Mouse (Mus musculus): ENCODE measurements around the gene Sarnp. TPM values are rescaled to one million over a fixed set of nuclear protein-coding genes. Genes with fewer than 3 reads are reported as not detected.

The Sarnp gene
- polyA plus RNA-seq (2012; rRNA removed): 8.2 and 8.5 TPM in 2 replicates

DNA sequence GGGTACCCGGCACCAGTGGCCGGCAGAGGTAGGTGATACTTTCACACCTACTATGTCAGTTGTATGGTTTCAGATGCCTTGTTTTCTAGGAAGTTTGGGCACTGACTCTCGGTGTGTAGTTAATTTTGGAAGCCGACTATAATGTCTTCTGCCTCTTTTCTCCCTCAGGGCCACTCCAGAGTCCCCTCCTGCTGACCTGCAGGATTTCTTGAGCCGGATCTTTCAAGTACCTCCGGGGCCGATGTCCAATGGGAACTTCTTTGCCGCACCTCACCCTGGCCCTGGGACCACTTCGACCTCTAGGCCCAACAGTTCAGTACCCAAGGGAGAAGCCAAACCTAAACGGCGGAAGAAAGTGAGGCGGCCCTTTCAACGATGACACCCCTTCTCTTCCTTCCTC, at the start of gene Sarnp:
Sarnp (plus strand) TSS at position 301 of the 400 bp plus-strand sequence.
- no peak for DNase-seq (ENCODE audit: low read depth)

- no peak for DNase-seq (ENCODE audit: low read depth)
These were observed 44.2 kb upstream of the Sarnp start for GRCm38 (mm10) chr10:128772895-128773294.

GRCm38 (mm10) chr10:128773685-128774084, 43.4 kb upstream of the Sarnp start:
- no peak for DNase-seq (ENCODE audit: low read depth)

GRCm38 (mm10) chr10:128778441-128778840, 38.7 kb upstream of the Sarnp start:
- no peak for DNase-seq (ENCODE audit: low read depth)

DNA sequence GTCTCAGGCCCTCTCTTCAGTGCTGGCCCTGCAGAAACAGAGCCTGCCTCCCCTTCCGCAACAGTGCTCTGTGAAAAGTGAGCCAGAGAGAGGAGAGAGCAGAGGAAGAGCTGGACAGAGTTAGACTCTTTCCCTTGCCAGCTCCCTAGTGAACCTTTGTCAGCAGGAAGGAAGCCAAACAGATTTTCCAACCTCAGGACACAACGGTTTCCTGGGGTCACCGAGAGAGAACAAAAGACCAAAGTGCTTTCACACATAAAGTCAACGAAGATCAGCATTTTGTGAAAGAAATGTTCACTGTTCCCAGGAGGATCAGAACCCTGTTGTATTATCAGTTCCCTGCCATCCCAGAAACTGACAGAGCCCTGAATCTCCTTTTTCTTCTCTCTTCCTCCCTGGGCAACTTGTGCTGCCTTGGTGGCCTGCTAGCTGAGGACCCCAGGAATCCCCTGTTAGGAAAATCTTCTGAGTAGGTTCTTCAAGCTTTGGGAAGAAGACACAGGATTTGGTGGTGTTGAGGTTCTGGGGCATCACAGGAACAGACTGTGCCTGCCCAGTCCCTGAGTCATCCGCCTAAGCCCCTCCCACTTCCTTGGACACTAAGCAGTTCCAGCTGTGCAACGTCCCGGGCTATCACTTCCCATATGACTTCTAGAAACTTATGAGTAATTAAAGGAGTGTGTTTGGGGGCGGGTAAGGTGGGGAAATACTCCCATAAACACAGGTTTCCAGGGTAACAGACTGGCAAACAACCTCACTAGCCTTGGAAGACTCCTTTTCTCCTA, 37.9 kb upstream of the Sarnp start:
- DNase-seq (ENCODE audit: low read depth): no peak

GRCm38 (mm10) chr10:128780200-128780599, 36.9 kb upstream of the Sarnp start:
- DNase-seq (ENCODE audit: low read depth): no peak

DNA sequence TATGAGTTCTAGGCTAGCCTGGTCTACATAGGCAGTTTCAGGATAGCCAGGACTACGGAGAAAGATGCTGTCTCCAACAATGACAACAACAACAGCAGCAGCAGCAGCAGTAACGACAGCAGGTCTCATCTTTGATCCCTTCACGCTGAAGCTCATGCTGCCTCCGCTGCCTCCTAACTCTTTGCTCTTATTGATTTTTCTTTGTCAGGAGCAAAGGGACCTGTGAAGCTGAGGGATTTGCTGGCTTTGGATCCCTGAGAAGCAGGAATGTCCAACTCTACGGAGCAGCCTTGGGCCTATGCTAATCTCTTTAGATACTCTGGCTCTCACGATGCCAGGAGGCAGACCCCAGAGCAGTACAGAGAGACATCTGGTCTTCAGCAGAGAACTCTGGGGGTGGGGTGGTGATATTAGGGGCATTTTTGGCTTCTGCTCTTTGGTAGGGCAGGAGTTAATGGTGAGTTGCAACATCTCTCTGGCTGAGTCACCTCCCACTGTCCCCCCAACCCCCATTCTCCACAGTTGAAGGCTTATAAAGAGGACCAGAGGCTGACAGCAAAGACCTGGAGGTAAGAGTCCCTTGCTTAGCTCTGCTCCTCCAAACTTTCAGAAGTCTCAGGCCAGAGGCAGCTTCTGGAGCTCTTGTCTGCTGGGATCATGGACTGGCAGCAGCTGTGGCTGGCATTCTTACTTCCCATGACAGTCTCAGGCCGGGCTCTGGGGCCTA, 26.6 kb upstream of the Sarnp start, which contains the start of gene Mmp19:
Mmp19 (plus strand) TSS at position 513 of the 727 bp plus-strand sequence.
- DNase-seq (ENCODE audit: low read depth): no peak

GRCm38 (mm10) chr10:128792041-128792440, 25.1 kb upstream of the Sarnp start:
- DNase-seq (ENCODE audit: low read depth): no peak

DNA sequence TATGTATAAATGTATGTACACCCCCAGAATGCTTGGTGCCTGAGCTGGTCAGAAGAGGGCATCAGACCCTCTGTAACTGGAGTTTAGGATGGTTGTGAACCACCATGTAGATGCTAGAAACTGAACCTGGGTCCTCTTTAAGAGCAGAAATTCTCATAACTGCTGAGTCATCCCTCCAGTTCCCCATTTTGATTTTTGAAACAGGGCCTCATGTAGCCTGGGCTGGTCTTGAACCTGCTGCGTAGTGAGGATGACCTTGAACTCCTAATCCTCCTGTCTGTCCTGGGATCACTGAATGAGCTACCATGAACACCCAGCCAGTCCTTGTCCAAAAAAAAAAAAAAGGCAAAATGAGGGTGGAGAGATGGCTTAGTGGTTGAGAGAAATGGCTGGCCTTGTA, 23.9 kb upstream of the Sarnp start:
- DNase-seq (ENCODE audit: low read depth): no peak

GRCm38 (mm10) chr10:128794391-128794790, 22.7 kb upstream of the Sarnp start:
- DNase-seq (ENCODE audit: low read depth): no peak

DNA sequence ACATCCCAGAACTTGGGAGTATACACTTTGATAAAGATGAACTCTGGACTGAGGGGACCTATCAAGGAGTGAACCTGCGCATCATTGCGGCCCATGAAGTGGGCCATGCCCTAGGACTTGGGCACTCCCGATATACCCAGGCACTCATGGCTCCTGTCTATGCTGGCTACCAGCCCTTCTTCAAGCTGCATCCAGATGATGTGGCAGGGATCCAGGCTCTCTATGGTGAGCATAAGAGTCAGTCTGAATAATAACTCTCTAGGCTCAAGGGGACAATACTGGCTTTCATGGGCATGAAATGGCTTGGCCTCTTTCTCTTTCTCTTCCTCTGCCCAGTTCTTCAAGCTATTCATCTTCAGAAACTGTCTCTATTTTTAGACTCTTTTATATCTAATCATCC, 21.6 kb upstream of the Sarnp start:
- no peak for DNase-seq (ENCODE audit: low read depth)

DNA sequence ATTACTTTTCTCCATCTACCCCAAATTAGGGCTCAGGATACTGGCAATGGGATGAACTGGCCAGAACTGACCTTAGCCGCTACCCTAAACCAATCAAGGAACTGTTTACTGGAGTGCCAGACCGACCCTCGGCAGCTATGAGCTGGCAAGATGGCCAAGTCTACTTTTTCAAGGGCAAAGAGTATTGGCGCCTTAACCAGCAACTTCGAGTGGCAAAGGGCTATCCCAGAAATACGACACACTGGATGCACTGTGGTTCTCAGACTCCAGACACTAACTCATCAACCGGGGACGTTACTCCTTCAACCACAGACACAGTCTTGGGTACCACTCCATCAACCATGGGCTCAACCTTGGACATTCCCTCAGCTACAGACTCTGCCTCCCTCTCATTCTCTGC, 18.5 kb upstream of the Sarnp start:
- DNase-seq (ENCODE audit: low read depth): no peak

GRCm38 (mm10) chr10:128801981-128802495, 15.1 kb upstream of the Sarnp start:
- no peak for DNase-seq (ENCODE audit: low read depth)

DNA sequence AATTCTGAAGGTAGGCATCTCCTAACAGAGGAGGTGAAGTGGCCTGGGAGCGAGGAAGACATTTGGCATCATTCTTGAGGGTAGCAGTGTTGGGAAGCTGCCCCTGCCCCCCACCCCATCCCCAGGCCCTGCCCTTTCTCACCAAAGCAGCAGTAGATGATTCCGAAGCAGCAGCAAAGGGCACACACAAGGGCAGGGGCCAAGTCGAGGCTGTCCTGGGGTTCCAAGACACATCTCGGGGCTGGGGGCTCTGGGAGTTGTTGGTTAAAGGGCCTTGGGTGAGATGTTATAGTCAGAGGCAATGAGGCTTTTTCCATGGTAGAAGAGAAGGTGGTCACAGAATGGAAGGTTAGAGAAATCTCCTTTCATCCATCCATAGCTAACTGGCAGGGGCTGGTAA, 14.2 kb upstream of the Sarnp start:
- DNase-seq (ENCODE audit: low read depth): no peak

DNA sequence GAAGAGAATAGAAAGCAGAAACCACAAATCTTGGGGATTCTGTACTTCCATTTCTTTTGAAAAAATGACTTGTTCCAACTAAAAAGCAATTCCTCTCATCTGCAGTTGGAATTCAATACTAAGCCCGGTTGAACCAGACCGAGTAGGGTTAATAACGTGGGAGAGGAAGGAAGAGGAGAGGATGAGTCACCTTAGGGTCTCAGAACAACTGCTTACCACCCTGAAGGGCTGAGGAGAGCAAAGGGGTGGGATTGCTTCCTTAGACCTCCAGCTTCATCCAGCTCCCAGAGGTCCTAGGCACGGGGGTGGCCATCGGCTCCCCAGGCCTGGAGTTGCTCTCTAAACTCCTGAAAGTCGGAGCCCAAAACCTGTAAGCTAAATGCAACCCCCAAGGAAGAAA, 13.8 kb upstream of the Sarnp start:
- no peak for DNase-seq (ENCODE audit: low read depth)

DNA sequence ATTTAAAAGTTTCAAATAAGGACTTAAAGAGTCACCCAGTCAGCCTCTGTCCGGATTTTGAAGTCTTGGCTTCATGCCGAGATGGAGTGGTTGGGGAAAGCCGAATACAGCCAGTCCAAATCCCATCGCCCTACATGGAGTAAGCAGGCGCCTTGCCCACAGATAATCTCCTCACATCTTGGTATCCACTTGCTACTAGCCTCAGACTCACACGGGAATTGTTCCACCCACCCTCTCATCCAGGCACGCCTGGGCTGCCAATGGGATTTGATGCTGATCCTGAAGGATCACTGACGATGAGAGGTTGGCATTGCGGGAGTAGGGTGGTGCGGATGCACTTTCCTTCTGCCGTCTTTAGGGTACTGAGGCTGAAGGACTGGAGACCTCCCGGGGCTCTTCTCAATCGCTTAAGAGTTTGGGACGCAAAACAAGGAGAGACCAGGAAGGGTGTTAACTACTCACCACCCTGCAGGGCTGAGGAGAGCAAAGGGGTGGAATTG, 13.3 kb upstream of the Sarnp start, which contains the start of gene Dnajc14:
Dnajc14 (plus strand) TSS at position 292 of the 500 bp plus-strand sequence.
- DNase-seq (ENCODE audit: low read depth): no peak

- DNase-seq (ENCODE audit: low read depth): no peak
These were observed 12.7 kb upstream of the Sarnp start, which contains the start of gene Tmem198b for GRCm38 (mm10) chr10:128804271-128805091. TSS of gene Tmem198b (minus strand) at chr10:128804370.

DNA sequence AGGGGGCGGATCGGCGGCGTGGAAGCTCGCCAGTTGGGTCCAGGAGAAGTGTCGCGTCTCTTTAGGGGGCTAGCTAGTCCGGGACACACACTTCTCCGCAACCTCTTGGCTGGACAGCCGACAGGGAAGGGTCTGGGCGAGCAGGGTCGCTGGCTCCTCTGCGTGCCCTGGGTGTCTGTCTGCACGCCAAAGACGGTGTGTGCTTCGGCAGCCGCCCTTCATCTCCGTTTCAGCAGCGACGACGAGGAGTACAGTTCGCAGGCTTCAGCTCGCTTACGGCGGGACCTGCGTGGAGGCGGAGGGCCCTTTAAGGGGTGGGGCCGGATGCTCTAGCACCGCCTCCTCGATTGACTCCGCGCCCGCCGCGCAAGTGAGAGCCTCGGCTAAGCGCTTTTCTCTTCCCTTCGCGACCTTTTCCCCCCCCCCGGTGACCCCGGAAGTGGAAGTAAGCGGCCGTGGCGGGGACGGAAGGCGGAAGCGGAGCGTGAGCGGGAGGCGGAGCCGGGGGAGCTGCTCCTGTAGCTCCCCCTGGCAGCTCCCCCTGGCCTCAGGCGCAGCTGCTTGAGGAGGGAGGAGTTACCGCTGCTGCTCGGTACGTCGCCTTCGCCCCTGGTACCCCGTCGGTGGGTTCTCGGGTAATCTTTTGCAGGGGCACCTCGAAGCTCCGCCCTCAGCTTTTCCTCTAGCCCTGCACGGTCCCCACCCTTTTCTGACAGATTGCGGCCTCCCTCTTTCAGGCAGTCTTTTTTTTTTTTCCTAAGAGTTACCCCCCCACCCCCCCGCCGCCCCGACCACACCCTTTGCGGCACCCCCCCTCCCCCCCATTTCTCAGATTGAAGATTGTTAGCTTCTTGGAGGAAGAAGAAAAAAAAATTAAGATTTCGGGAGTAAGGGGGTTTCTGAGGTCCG, 11.8 kb upstream of the Sarnp start:
- no peak for DNase-seq (ENCODE audit: low read depth)

GRCm38 (mm10) chr10:128806086-128806485, 11.0 kb upstream of the Sarnp start:
- DNase-seq (ENCODE audit: low read depth): no peak

- DNase-seq (ENCODE audit: low read depth): no peak
These were observed 10.1 kb upstream of the Sarnp start for GRCm38 (mm10) chr10:128807018-128807417.

DNA sequence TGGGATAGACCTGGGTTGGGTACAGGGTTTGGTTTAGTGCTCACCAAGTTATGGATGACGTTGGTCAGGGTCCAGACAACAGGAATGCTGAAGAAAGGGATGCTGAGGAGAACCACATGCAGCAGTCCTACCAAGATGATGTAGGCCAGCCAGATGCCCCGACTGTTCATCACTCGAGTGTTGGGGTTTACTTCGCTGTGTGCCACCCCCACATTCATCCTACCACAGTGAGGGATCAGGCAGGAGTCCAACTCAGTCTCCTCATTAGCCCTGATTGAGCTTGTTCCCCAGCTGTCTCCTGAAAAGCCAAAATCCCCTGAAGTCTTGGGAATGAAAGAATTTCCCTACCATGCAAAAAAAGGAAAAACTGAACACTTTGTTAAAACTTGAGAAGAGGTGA, 3.1 kb downstream of the Sarnp start:
- no peak for DNase-seq (ENCODE audit: low read depth)

Measured in gonadal fat pad, adult 2 months (tissue).